Mouse (Mus musculus) spleen, postnatal 10 days (tissue): ENCODE data around the gene Ankk1.

Experiments
- DNase-seq, 2 experiments: peaks; one replicate each; pipeline ENCODE4 v3.0.0; 2021 to 2022; ENCODE audit warnings: low spot score in 2 of 2

The Ankk1 gene

GRCm38 (mm10) chr9:49426921-49427320 is at the start of gene Ankk1:
TSS of gene Ankk1 (minus strand) at chr9:49427021.
- no peak for DNase-seq

GRCm38 (mm10) chr9:49472126-49472525 is 45.3 kb upstream of the Ankk1 start:
- DNase-seq: no peak

- no peak for DNase-seq
Measured at GRCm38 (mm10) chr9:49470946-49471345, 44.1 kb upstream of the Ankk1 start.

- DNase-seq: no peak
Measured at GRCm38 (mm10) chr9:49470006-49470405, 43.2 kb upstream of the Ankk1 start.

GRCm38 (mm10) chr9:49456136-49456535 is 29.3 kb upstream of the Ankk1 start:
- DNase-seq: no peak

GRCm38 (mm10) chr9:49452396-49452795 is 25.6 kb upstream of the Ankk1 start:
- DNase-seq: no peak

- DNase-seq: no peak
Measured at GRCm38 (mm10) chr9:49450491-49450890, 23.7 kb upstream of the Ankk1 start.

- DNase-seq: no peak
Measured at GRCm38 (mm10) chr9:49442621-49443020, 15.8 kb upstream of the Ankk1 start.

GRCm38 (mm10) chr9:49427478-49427877 is 657 bp upstream of the Ankk1 start:
- no peak for DNase-seq

GRCm38 (mm10) chr9:49425585-49425984 is 1.2 kb downstream of the Ankk1 start:
- DNase-seq: no peak

- no peak for DNase-seq
Measured at GRCm38 (mm10) chr9:49423866-49424265, 3.0 kb downstream of the Ankk1 start.

- DNase-seq: no peak
Measured at GRCm38 (mm10) chr9:49410621-49411020, 16.2 kb downstream of the Ankk1 start.

- DNase-seq: no peak
Measured at GRCm38 (mm10) chr9:49407028-49407427, 19.8 kb downstream of the Ankk1 start.

GRCm38 (mm10) chr9:49403711-49404110 is 23.1 kb downstream of the Ankk1 start:
- no peak for DNase-seq

GRCm38 (mm10) chr9:49396006-49396405 is 30.8 kb downstream of the Ankk1 start:
- no peak for DNase-seq

GRCm38 (mm10) chr9:49392242-49392641 is 34.6 kb downstream of the Ankk1 start:
- DNase-seq: no peak

- no peak for DNase-seq
Measured at GRCm38 (mm10) chr9:49386119-49386518, 40.7 kb downstream of the Ankk1 start.

GRCm38 (mm10) chr9:49385301-49385700 is 41.5 kb downstream of the Ankk1 start:
- DNase-seq: no peak

GRCm38 (mm10) chr9:49384855-49385254 is 42.0 kb downstream of the Ankk1 start:
- DNase-seq: no peak

GRCm38 (mm10) chr9:49384041-49384440 is 42.8 kb downstream of the Ankk1 start:
- no peak for DNase-seq

- no peak for DNase-seq
Measured at GRCm38 (mm10) chr9:49379962-49380361, 46.9 kb downstream of the Ankk1 start.

- DNase-seq: no peak
Measured at GRCm38 (mm10) chr9:49373946-49374345, 52.9 kb downstream of the Ankk1 start.

GRCm38 (mm10) chr9:49365763-49366162 is 61.1 kb downstream of the Ankk1 start:
- DNase-seq: no peak
